Mouse (Mus musculus): Measurements from ENCODE around the gene Itga4. TPM values are rescaled to one million over a fixed set of nuclear protein-coding genes. Genes with fewer than 3 reads are reported as not detected.
A peak's percentile ranks its signal among the peaks of the same experiment; 100 is the strongest.

Gene Itga4
- polyA plus RNA-seq, 1 experiment from 2014 or later, result 1.7 TPM

DNA sequence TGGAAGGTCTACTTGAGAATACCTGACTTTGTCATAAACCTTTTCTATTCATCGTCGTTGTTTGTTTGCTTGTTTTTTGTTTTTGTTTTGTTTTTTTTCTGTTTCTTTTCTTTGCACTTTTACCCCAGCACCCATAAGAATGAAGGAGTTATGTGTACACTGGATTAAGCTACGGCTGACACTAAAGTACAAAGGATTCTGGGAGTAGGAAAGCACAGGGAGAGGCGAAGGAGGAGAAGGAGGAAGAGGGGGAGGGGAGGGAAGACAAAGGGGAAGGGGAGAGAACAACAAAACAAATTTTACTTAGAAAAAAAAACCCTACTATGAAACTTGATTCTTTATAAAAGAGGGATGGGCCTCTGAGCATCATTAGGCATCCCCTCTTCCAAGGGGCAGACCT is 2.2 kb downstream of the Itga4 start:
- no peaks in the 10 kb centered on the region for H3K27me3 ChIP-seq (replicated peaks; ENCODE audit: control insufficient read depth, insufficient read depth, low read length)
- no peaks in the 10 kb centered on the region for H3K36me3 ChIP-seq (ENCODE audit: control insufficient read depth, insufficient read depth)
- H3K27ac ChIP-seq (ENCODE audit: low read depth, low read length), result no peak overlapping the region
- no peak for ATAC-seq
- WGBS, result 80% methylated on average over 4 of the region's 4 CpGs
- H3K4me2 ChIP-seq (replicated peaks; ENCODE audit: low read depth), result no peak overlapping the region
- TF ChIP-seq CTCF (IDR thresholded peaks at IDR 0.05; ENCODE audit: low read depth), result no peak
- no peaks in the 10 kb centered on the region for H3K4me1 ChIP-seq (replicated peaks; ENCODE audit: control insufficient read depth, insufficient read depth, low read length)
- H3K9me3 ChIP-seq (ENCODE audit: control insufficient read depth), result no peaks in the 10 kb centered on the region
- H3K4me3 ChIP-seq (ENCODE audit: low read depth, low read length), result no peak overlapping the region
- no peak overlapping the region for H3K9ac ChIP-seq (ENCODE audit: low read depth, low read length)

DNA sequence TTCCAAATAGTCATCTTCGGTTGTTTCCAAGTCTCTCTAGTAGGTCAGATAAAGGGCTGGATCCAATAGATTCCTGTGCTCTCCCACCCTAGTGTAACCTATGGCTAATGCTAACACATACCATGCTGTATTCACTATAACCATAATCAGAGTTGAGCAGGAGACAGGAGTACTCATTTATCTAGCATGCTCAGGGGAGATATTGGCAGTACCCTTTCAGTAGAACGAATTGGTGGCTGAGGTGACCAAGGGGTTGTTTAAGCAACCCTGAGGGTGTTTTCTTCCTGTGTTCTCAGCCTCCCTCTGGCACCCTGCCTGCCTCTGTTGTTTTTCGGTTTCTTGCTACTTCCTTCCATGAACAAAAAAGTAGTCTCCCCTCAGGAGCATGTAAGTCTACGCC is 4.1 kb downstream of the Itga4 start:
- Histone ChIP-seq H3K27me3 (replicated peaks; ENCODE audit: control insufficient read depth, insufficient read depth, low read length) (no peaks in the 10 kb centered on the region), H3K4me1 (replicated peaks; ENCODE audit: control insufficient read depth, insufficient read depth, low read length) (no peaks in the 10 kb centered on the region), H3K4me3 (ENCODE audit: low read depth, low read length) (no peak overlapping the region), H3K9me3 (ENCODE audit: control insufficient read depth) (no peaks in the 10 kb centered on the region), H3K9ac (ENCODE audit: low read depth, low read length) (no peak overlapping the region), H3K27ac (ENCODE audit: low read depth, low read length) (no peak overlapping the region), H3K4me2 (replicated peaks; ENCODE audit: low read depth) (no peak overlapping the region), H3K36me3 (ENCODE audit: control insufficient read depth, insufficient read depth) (no peaks in the 10 kb centered on the region)
- no peak for TF ChIP-seq CTCF (IDR thresholded peaks at IDR 0.05; ENCODE audit: low read depth)
- WGBS, result 61% methylated on average over 4 of the region's 4 CpGs
- ATAC-seq, result no peak

DNA sequence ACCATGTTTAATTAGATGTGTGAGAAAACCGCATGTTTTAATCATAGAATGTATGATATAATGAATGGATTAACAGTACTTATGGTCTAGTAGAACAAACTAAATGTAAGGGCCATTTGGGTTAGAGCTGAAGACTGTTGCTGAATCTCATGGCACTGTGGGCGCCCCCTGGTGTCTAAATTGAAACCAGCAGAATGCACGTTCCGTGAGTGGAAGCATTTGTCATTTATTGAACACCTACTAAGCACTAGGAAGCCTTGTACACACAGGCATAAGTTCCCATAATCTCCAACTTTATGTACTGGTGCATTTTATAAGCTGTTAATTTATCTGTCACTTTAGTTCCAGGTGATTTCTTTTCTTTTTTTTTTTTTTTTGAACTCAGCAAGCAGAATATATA is 10.4 kb downstream of the Itga4 start:
- no peaks in the 10 kb centered on the region for H3K27me3 ChIP-seq (replicated peaks; ENCODE audit: control insufficient read depth, insufficient read depth, low read length)
- no peak for ATAC-seq
- no peaks in the 10 kb centered on the region for H3K4me1 ChIP-seq (replicated peaks; ENCODE audit: control insufficient read depth, insufficient read depth, low read length)
- no peak overlapping the region for H3K27ac ChIP-seq (ENCODE audit: low read depth, low read length)
- WGBS, result 45% methylated on average over 4 of the region's 4 CpGs
- H3K36me3 ChIP-seq (ENCODE audit: control insufficient read depth, insufficient read depth), result no peaks in the 10 kb centered on the region
- H3K4me3 ChIP-seq (ENCODE audit: low read depth, low read length), result no peak overlapping the region
- peak; percentile 80 for TF ChIP-seq CTCF (IDR thresholded peaks at IDR 0.05; ENCODE audit: low read depth)
- no peak overlapping the region for H3K9ac ChIP-seq (ENCODE audit: low read depth, low read length)
- no peaks in the 10 kb centered on the region for H3K9me3 ChIP-seq (ENCODE audit: control insufficient read depth)
- no peak overlapping the region for H3K4me2 ChIP-seq (replicated peaks; ENCODE audit: low read depth)

DNA sequence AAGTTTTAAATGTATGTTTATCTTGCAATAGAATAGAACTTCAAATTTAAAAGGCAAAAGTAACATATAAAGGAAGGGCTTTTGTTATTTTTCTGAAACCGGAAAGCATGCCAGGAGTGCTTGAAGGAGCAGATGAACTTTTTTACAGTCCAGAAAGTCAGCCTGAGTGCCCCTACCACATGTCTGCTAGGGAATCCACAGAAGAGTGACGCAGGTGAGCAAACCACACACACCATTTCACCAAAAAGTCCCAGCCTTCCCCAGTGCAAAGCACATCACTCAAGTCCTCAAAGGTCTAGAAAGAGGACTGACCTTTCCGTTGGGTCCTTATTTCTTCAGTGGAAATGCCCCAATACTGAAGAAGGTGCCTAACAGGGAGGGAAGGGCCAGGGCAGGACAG is 11.3 kb downstream of the Itga4 start:
- no peaks in the 10 kb centered on the region for H3K4me1 ChIP-seq (replicated peaks; ENCODE audit: control insufficient read depth, insufficient read depth, low read length)
- H3K9me3 ChIP-seq (ENCODE audit: control insufficient read depth), result no peaks in the 10 kb centered on the region
- no peak for TF ChIP-seq CTCF (IDR thresholded peaks at IDR 0.05; ENCODE audit: low read depth)
- WGBS, result 92% methylated on average over 3 of the region's 3 CpGs
- H3K9ac ChIP-seq (ENCODE audit: low read depth, low read length), result no peak overlapping the region
- no peaks in the 10 kb centered on the region for H3K27me3 ChIP-seq (replicated peaks; ENCODE audit: control insufficient read depth, insufficient read depth, low read length)
- H3K36me3 ChIP-seq (ENCODE audit: control insufficient read depth, insufficient read depth), result no peaks in the 10 kb centered on the region
- no peak overlapping the region for H3K4me2 ChIP-seq (replicated peaks; ENCODE audit: low read depth)
- no peak for ATAC-seq
- no peak overlapping the region for H3K27ac ChIP-seq (ENCODE audit: low read depth, low read length)
- H3K4me3 ChIP-seq (ENCODE audit: low read depth, low read length), result no peak overlapping the region

DNA sequence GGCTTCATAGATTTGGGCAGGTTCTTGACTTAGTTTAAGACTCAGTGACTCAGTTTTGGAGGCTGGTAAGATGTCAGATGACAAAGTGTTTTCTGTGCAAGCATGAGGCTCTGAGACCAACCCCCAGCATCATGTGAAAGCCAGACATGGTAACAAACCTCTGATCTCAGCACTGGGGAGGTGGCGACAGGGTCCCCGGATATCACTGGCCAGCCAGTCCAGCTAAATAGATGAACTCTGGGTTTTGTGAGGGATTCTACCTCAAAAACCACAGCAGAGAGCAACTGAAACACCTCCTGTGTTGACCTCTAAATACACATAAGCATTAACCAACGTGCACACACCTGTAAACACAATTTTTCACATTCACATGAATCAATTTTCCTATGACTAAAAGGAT is 12.0 kb downstream of the Itga4 start:
- WGBS, result 89% methylated on average over 3 of the region's 3 CpGs
- Histone ChIP-seq H3K36me3 (ENCODE audit: control insufficient read depth, insufficient read depth) (no peaks in the 10 kb centered on the region), H3K27ac (ENCODE audit: low read depth, low read length) (no peak overlapping the region), H3K4me2 (replicated peaks; ENCODE audit: low read depth) (no peak overlapping the region), H3K4me1 (replicated peaks; ENCODE audit: control insufficient read depth, insufficient read depth, low read length) (no peaks in the 10 kb centered on the region), H3K4me3 (ENCODE audit: low read depth, low read length) (no peak overlapping the region), H3K9me3 (ENCODE audit: control insufficient read depth) (no peaks in the 10 kb centered on the region), H3K27me3 (replicated peaks; ENCODE audit: control insufficient read depth, insufficient read depth, low read length) (no peaks in the 10 kb centered on the region), H3K9ac (ENCODE audit: low read depth, low read length) (no peak overlapping the region)
- TF ChIP-seq CTCF (IDR thresholded peaks at IDR 0.05; ENCODE audit: low read depth), result no peak
- ATAC-seq, result no peak

DNA sequence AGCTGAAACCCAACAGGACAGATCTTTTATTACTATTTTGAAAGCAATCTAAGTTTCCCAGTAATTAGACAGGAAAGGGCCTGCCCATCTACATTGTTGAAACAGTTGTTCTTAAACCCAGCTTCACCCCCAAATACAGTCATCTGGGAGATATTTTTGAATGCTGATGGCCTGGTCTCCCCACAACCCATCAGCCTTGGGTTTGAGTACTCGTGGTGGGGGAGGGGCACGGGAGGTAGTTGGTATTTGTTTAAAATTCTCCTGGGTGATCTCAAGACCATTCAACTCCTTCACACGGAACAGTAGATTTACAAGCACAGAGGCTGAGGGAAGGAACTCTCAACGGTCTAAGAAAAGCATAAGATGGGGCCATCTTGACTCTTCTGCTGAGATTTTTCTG is 13.6 kb downstream of the Itga4 start:
- Histone ChIP-seq H3K9me3 (ENCODE audit: control insufficient read depth) (no peaks in the 10 kb centered on the region), H3K27me3 (replicated peaks; ENCODE audit: control insufficient read depth, insufficient read depth, low read length) (no peaks in the 10 kb centered on the region), H3K27ac (ENCODE audit: low read depth, low read length) (no peak overlapping the region), H3K4me3 (ENCODE audit: low read depth, low read length) (no peak overlapping the region), H3K4me1 (replicated peaks; ENCODE audit: control insufficient read depth, insufficient read depth, low read length) (no peaks in the 10 kb centered on the region), H3K9ac (ENCODE audit: low read depth, low read length) (no peak overlapping the region), H3K4me2 (replicated peaks; ENCODE audit: low read depth) (no peak overlapping the region), H3K36me3 (ENCODE audit: control insufficient read depth, insufficient read depth) (no peaks in the 10 kb centered on the region)
- no peak for TF ChIP-seq CTCF (IDR thresholded peaks at IDR 0.05; ENCODE audit: low read depth)
- ATAC-seq, result no peak
- 69% methylated on average over 4 of the region's 4 CpGs for WGBS

DNA sequence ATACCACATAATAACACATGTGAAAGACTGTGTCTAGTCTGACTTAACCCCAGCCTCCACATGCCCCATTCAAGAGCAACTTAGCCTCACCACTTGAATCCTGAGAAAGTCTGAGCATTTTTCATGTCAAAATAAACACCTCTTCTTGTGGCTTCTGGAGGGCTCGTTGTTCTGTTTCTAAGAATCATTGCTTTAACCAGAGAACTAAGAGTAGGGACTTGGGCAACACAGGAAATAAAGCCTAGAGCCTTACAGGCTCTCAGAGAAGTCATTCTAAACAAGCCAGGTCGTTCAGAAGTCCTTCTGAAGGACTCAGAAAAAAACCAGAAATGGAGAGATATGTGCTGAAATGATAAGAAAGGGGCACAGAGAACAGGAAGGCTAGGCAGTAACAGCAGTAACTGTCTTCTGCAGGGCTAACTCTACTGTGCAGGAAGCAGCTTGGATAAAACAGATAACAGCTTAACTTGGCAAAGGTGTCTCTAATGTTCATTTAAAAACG is 14.9 kb downstream of the Itga4 start:
- Histone ChIP-seq H3K27me3 (replicated peaks; ENCODE audit: control insufficient read depth, insufficient read depth, low read length) (no peaks in the 10 kb centered on the region), H3K9ac (ENCODE audit: low read depth, low read length) (no peak overlapping the region), H3K36me3 (ENCODE audit: control insufficient read depth, insufficient read depth) (no peaks in the 10 kb centered on the region), H3K4me3 (ENCODE audit: low read depth, low read length) (no peak overlapping the region), H3K4me1 (replicated peaks; ENCODE audit: control insufficient read depth, insufficient read depth, low read length) (no peaks in the 10 kb centered on the region), H3K27ac (ENCODE audit: low read depth, low read length) (no peak overlapping the region), H3K4me2 (replicated peaks; ENCODE audit: low read depth) (no peak overlapping the region), H3K9me3 (ENCODE audit: control insufficient read depth) (no peaks in the 10 kb centered on the region)
- no peak for TF ChIP-seq CTCF (IDR thresholded peaks at IDR 0.05; ENCODE audit: low read depth)
- no peak for ATAC-seq
- WGBS, result 31% methylated on average over 3 of the region's 3 CpGs
